Mouse (Mus musculus) erythroblast, embryonic 14.5 days (primary cell): ENCODE results near the gene Fv1.

Experiments used
- GATA1 ChIP-seq: IDR thresholded peaks from 2 replicates; pipeline ENCODE4 v1.6.1; 2012; ENCODE audit warnings: low read length, inconsistent platforms, mixed read lengths
- TAL1 ChIP-seq: IDR thresholded peaks from 3 replicates; pipeline ENCODE4 v1.6.1; 2012; ENCODE audit warnings: low read length, inconsistent platforms, mixed read lengths

- no peak for TF ChIP-seq TAL1
- no peak for TF ChIP-seq GATA1
Measured at GRCm38 (mm10) chr4:147902906-147903500, 34.2 kb downstream of the Fv1 start.
